Mouse (Mus musculus): ENCODE results near the gene Pfkm. TPM values are rescaled to one million over a fixed set of nuclear protein-coding genes. Genes with fewer than 3 reads are reported as not detected.

Pfkm gene
- polyA plus RNA-seq, 1 experiment, result 54.0 TPM

GRCm38 (mm10) chr15:98114098-98114851 lies 21.9 kb downstream of the Pfkm start:
- Histone ChIP-seq H3K4me1 (ENCODE audit: control insufficient read depth, insufficient read depth, low read length) (no peaks in the 10 kb centered on the region), H3K4me3 (replicated peaks; ENCODE audit: extremely low read depth, low read depth, low read length) (no peak overlapping the region)
- WGBS, result 81% methylated on average over 10 of the region's 10 CpGs
- TF ChIP-seq CTCF (IDR thresholded peaks at IDR 0.05; ENCODE audit: insufficient read depth, low read length) (no peak), POLR2A (IDR thresholded peaks at IDR 0.05; ENCODE audit: borderline replicate concordance, extremely low read depth, low read depth, low read length) (no peak)
- DNase-seq, result no peak

GRCm38 (mm10) chr15:98114852-98115778 lies 22.7 kb downstream of the Pfkm start:
- TF ChIP-seq CTCF (IDR thresholded peaks at IDR 0.05; ENCODE audit: insufficient read depth, low read length), result no peak
- no peak for TF ChIP-seq POLR2A (IDR thresholded peaks at IDR 0.05; ENCODE audit: borderline replicate concordance, extremely low read depth, low read depth, low read length)
- H3K4me3 ChIP-seq (replicated peaks; ENCODE audit: extremely low read depth, low read depth, low read length), result no peak overlapping the region
- DNase-seq, result no peak
- WGBS, result 86% methylated on average over 10 of the region's 10 CpGs
- no peaks in the 10 kb centered on the region for H3K4me1 ChIP-seq (ENCODE audit: control insufficient read depth, insufficient read depth, low read length)

GRCm38 (mm10) chr15:98115779-98116163 lies 23.4 kb downstream of the Pfkm start:
- DNase-seq, result no peak
- no peak overlapping the region for H3K4me3 ChIP-seq (replicated peaks; ENCODE audit: extremely low read depth, low read depth, low read length)
- WGBS, result 76% methylated on average over 9 of the region's 9 CpGs
- TF ChIP-seq POLR2A (IDR thresholded peaks at IDR 0.05; ENCODE audit: borderline replicate concordance, extremely low read depth, low read depth, low read length) (no peak), CTCF (IDR thresholded peaks at IDR 0.05; ENCODE audit: insufficient read depth, low read length) (no peak)
- H3K4me1 ChIP-seq (ENCODE audit: control insufficient read depth, insufficient read depth, low read length), result no peaks in the 10 kb centered on the region

- TF ChIP-seq CTCF (IDR thresholded peaks at IDR 0.05; ENCODE audit: insufficient read depth, low read length) (no peak), POLR2A (IDR thresholded peaks at IDR 0.05; ENCODE audit: borderline replicate concordance, extremely low read depth, low read depth, low read length) (no peak)
- WGBS, result 82% methylated on average over 5 of the region's 5 CpGs
- DNase-seq, result no peak
- H3K4me3 ChIP-seq (replicated peaks; ENCODE audit: extremely low read depth, low read depth, low read length), result no peak overlapping the region
- H3K4me1 ChIP-seq (ENCODE audit: control insufficient read depth, insufficient read depth, low read length), result no peaks in the 10 kb centered on the region
Measured at GRCm38 (mm10) chr15:98116287-98116686, 23.9 kb downstream of the Pfkm start.

- 94% methylated on average over 12 of the region's 12 CpGs for WGBS
- DNase-seq, result no peak
- Histone ChIP-seq H3K4me3 (replicated peaks; ENCODE audit: extremely low read depth, low read depth, low read length) (no peak overlapping the region), H3K4me1 (ENCODE audit: control insufficient read depth, insufficient read depth, low read length) (no peaks in the 10 kb centered on the region)
- TF ChIP-seq CTCF (IDR thresholded peaks at IDR 0.05; ENCODE audit: insufficient read depth, low read length) (no peak), POLR2A (IDR thresholded peaks at IDR 0.05; ENCODE audit: borderline replicate concordance, extremely low read depth, low read depth, low read length) (no peak)
Measured at GRCm38 (mm10) chr15:98119363-98119762, 27.0 kb downstream of the Pfkm start.

GRCm38 (mm10) chr15:98120831-98121230 lies 28.4 kb downstream of the Pfkm start:
- no peaks in the 10 kb centered on the region for H3K4me1 ChIP-seq (ENCODE audit: control insufficient read depth, insufficient read depth, low read length)
- no peak overlapping the region for H3K4me3 ChIP-seq (replicated peaks; ENCODE audit: extremely low read depth, low read depth, low read length)
- TF ChIP-seq CTCF (IDR thresholded peaks at IDR 0.05; ENCODE audit: insufficient read depth, low read length) (no peak), POLR2A (IDR thresholded peaks at IDR 0.05; ENCODE audit: borderline replicate concordance, extremely low read depth, low read depth, low read length) (no peak)
- WGBS, result 92% methylated on average over 20 of the region's 20 CpGs
- DNase-seq, result no peak

- WGBS, result 85% methylated on average over 4 of the region's 4 CpGs
Measured at GRCm38 (mm10) chr15:98131001-98131400, 38.6 kb downstream of the Pfkm start.

GRCm38 (mm10) chr15:98131451-98131850 lies 39.1 kb downstream of the Pfkm start:
- H3K4me1 ChIP-seq (ENCODE audit: control insufficient read depth, insufficient read depth, low read length), result no peaks in the 10 kb centered on the region
- H3K4me3 ChIP-seq (replicated peaks; ENCODE audit: extremely low read depth, low read depth, low read length), result no peak overlapping the region
- no peak for DNase-seq
- TF ChIP-seq POLR2A (IDR thresholded peaks at IDR 0.05; ENCODE audit: borderline replicate concordance, extremely low read depth, low read depth, low read length) (no peak), CTCF (IDR thresholded peaks at IDR 0.05; ENCODE audit: insufficient read depth, low read length) (no peak)
- 82% methylated on average over 7 of the region's 7 CpGs for WGBS

More at GRCm38 (mm10) chr15:98131001-98131400, 38.6 kb downstream of the Pfkm start:
- DNase-seq, result no peak
- no peaks in the 10 kb centered on the region for H3K4me1 ChIP-seq (ENCODE audit: control insufficient read depth, insufficient read depth, low read length)
- no peak for TF ChIP-seq CTCF (IDR thresholded peaks at IDR 0.05; ENCODE audit: insufficient read depth, low read length)
- no peak for TF ChIP-seq POLR2A (IDR thresholded peaks at IDR 0.05; ENCODE audit: borderline replicate concordance, extremely low read depth, low read depth, low read length)
- H3K4me3 ChIP-seq (replicated peaks; ENCODE audit: extremely low read depth, low read depth, low read length), result no peak overlapping the region

- WGBS, result 75% methylated on average over 15 of the region's 15 CpGs
- TF ChIP-seq POLR2A (IDR thresholded peaks at IDR 0.05; ENCODE audit: borderline replicate concordance, extremely low read depth, low read depth, low read length) (no peak), CTCF (IDR thresholded peaks at IDR 0.05; ENCODE audit: insufficient read depth, low read length) (no peak)
- DNase-seq, result no peak
- H3K4me3 ChIP-seq (replicated peaks; ENCODE audit: extremely low read depth, low read depth, low read length), result no peak overlapping the region
- H3K4me1 ChIP-seq (ENCODE audit: control insufficient read depth, insufficient read depth, low read length), result no peaks in the 10 kb centered on the region
Measured at GRCm38 (mm10) chr15:98131942-98132655, 39.7 kb downstream of the Pfkm start.

All from lung, adult 2 months (tissue).